Mouse (Mus musculus) CH12.LX (cell line): Measurements from ENCODE around the gene Otud3. TPM values are rescaled to one million over a fixed set of nuclear protein-coding genes. Genes with fewer than 3 reads are reported as not detected.

Source experiments
- DNase-seq: peaks from one replicate; pipeline ENCODE4 v3.0.0-alpha.2; 2013; ENCODE audit errors: extremely low read depth
- H3K27ac ChIP-seq: 2 replicates; pipeline ENCODE4 v1.5.1; 2012; ENCODE audit warnings: low read depth, mild to moderate bottlenecking, control low read depth, moderate library complexity; ENCODE audit not compliant: insufficient read depth
- H3K27me3 ChIP-seq: replicated peaks from 2 replicates; pipeline ENCODE3; 2012; ENCODE audit warnings: inconsistent platforms
- H3K36me3 ChIP-seq, 2 experiments: replicated peaks in 1 of 2; 2 replicates each; pipeline versions ENCODE3 to v1.6.1; 2012; ENCODE audit warnings: inconsistent platforms in 1 of 2, low read length in 1 of 2, mild to moderate bottlenecking in 1 of 2, mixed read lengths in 1 of 2, moderate library complexity in 1 of 2; ENCODE audit not compliant: control insufficient read depth in 1 of 2, insufficient read depth in 1 of 2
- H3K4me1 ChIP-seq, 2 experiments: 2 replicates each; pipeline ENCODE4 v1.6.1; 2012; ENCODE audit warnings: inconsistent platforms in 1 of 2, moderate library complexity in 1 of 2; ENCODE audit not compliant: insufficient read depth in 2 of 2, control insufficient read depth in 1 of 2
- H3K4me2 ChIP-seq: 2 replicates; pipeline ENCODE4 v1.6.1; 2012; ENCODE audit warnings: low read depth, mild to moderate bottlenecking, control low read depth; ENCODE audit not compliant: poor library complexity, insufficient read depth, severe bottlenecking
- H3K4me3 ChIP-seq, 3 experiments: fragments of 150-350 bp in 1 of 3; sonication (generic) in 1 of 3; replicated peaks in 1 of 3; 2 replicates each; pipeline versions ENCODE3 to v1.5.1; 2011 to 2012; ENCODE audit warnings: low read depth in 2 of 3, low read length in 2 of 3, mild to moderate bottlenecking in 2 of 3, moderate library complexity in 2 of 3, control low read depth in 1 of 3, improper control_type of control experiment in 1 of 3, inconsistent platforms in 1 of 3, mixed read lengths in 1 of 3; ENCODE audit not compliant: poor library complexity in 1 of 3
- H3K79me2 ChIP-seq: replicated peaks from 2 replicates; pipeline ENCODE4 v1.6.1; 2012; ENCODE audit warnings: mild to moderate bottlenecking, moderate library complexity; ENCODE audit not compliant: control insufficient read depth, poor library complexity, insufficient read depth, severe bottlenecking; ENCODE audit errors: extremely low read depth
- H3K9ac ChIP-seq: 2 replicates; pipeline ENCODE4 v1.6.1; 2012; ENCODE audit warnings: low read depth, mild to moderate bottlenecking, control low read depth, moderate library complexity; ENCODE audit not compliant: insufficient read depth
- H3K9me3 ChIP-seq: replicated peaks from 2 replicates; pipeline ENCODE3; 2012; ENCODE audit warnings: low read length, inconsistent platforms, mixed read lengths
- BHLHE40 ChIP-seq: IDR thresholded peaks from 2 replicates; pipeline ENCODE4 v1.6.1; 2011; ENCODE audit warnings: mild to moderate bottlenecking, low read depth, low read length, improper control_type of control experiment
- CTCF ChIP-seq, 2 experiments: IDR thresholded peaks in 1 of 2; conservative IDR thresholded peaks in 1 of 2; 2 replicates each; pipeline ENCODE4 v1.5.1; 2011 to 2012; ENCODE audit warnings: low read depth in 2 of 2, low read length in 2 of 2, improper control_type of control experiment in 1 of 2, inconsistent platforms in 1 of 2, mild to moderate bottlenecking in 1 of 2, moderate library complexity in 1 of 2
- HCFC1 ChIP-seq: IDR thresholded peaks from 2 replicates; pipeline ENCODE4 v1.6.1; 2012; ENCODE audit warnings: low read depth, mild to moderate bottlenecking, inconsistent platforms, low read length, improper control_type of control experiment
- IRF4 ChIP-seq: IDR thresholded peaks from 2 replicates; pipeline ENCODE4 v1.6.1; 2014; ENCODE audit warnings: low read depth, mild to moderate bottlenecking, inconsistent platforms, low read length, improper control_type of control experiment
- RAD21 ChIP-seq: IDR thresholded peaks from 2 replicates; pipeline ENCODE4 v1.6.1; 2011; ENCODE audit warnings: low read depth, mild to moderate bottlenecking, low read length, improper control_type of control experiment, moderate library complexity
- SMC3 ChIP-seq: IDR thresholded peaks from 2 replicates; pipeline ENCODE4 v1.6.1; 2011; ENCODE audit warnings: low read depth, low read length, improper control_type of control experiment
- UBTF ChIP-seq: IDR thresholded peaks from 2 replicates; pipeline ENCODE4 v1.6.1; 2012; ENCODE audit warnings: low read depth, mild to moderate bottlenecking, inconsistent platforms, low read length, improper control_type of control experiment, moderate library complexity
- ZC3H11A ChIP-seq: IDR thresholded peaks from 2 replicates; pipeline ENCODE4 v1.6.1; 2012; ENCODE audit warnings: low read depth, mild to moderate bottlenecking, inconsistent platforms, low read length, improper control_type of control experiment
- dilution Hi-C: fragments of 300-500 bp; cut with MboI; formaldehyde crosslinking; loops from 2 replicates; pipeline ENCODE4 v1.14.3; 2020; ENCODE audit warnings: low sequenced_read_pairs; ENCODE audit not compliant: extremely low pct_unique_long_range_greater_than_20kb, extremely low pct_ligation_motif_present
- in situ Hi-C: fragments of 300-500 bp; cut with MboI; formaldehyde crosslinking; loops from 3 replicates; pipeline ENCODE4 v1.14.3; 2019; ENCODE audit warnings: low sequenced_read_pairs, low pct_ligation_motif_present, low pct_unique_long_range_greater_than_20kb, mixed read lengths
- polyA plus RNA-seq: library from polyadenylated mRNA; unstranded; fragments of >175 nt; gene quantifications from 2 replicates; pipeline ENCODE4 v1.2.1, GENCODE M21; 2012; ENCODE audit warnings: low read depth; ENCODE audit not compliant: insufficient read length
- total RNA-seq, 2 experiments: library from RNA; depleted of rRNA; stranded (reverse); fragments of 300-350 nt in 1 of 2; fragments of >200 nt in 1 of 2; gene quantifications; 2 replicates each; pipeline ENCODE4 v1.2.3; 2012 to 2014

Gene Otud3
- total and polyA plus RNA-seq, 3 experiments = 3.2 to 5.5 (median 5.4) TPM

- no peaks in the 10 kb centered on the region for H3K4me1 ChIP-seq
- H3K79me2 ChIP-seq = no peaks in the 10 kb centered on the region
- no peak overlapping the region for H3K4me3 ChIP-seq
- in situ Hi-C loops (loop anchor here (10.0 kb wide), 2 partner anchors 107 to 407 kb away; no protein-coding TSS in a partner anchor), dilution Hi-C loops (no loop called here)
- no peak overlapping the region for H3K4me2 ChIP-seq
- peaks cover 69% of the 10 kb centered on the region for H3K27me3 ChIP-seq
- TF ChIP-seq RAD21 (peak; percentile 98), SMC3 (peak; percentile 87), ZC3H11A (peak; percentile 45), UBTF (no peak), CTCF (conservative IDR thresholded peaks at IDR 0.05 in 1 of 2, IDR thresholded peaks at IDR 0.05 in 1 of 2; ENCODE audit: low read depth in 2 of 2, low read length in 2 of 2) (peak; percentile 91 to 97), HCFC1 (no peak), IRF4 (peak; percentile 54), BHLHE40 (no peak)
- H3K9me3 ChIP-seq = peaks cover 4% of the 10 kb centered on the region
- H3K36me3 ChIP-seq = no peaks in the 10 kb centered on the region
- no peak overlapping the region for H3K27ac ChIP-seq
- no peak overlapping the region for H3K9ac ChIP-seq
- peak; percentile 54 for DNase-seq
Measured at GRCm38 (mm10) chr4:138851463-138851862, 62.3 kb downstream of the Otud3 start.

Other genes with a start within 250 kb of the Otud3 start
- gene Pla2g2c, start 189.2 kb downstream of the Otud3 start, total RNA-seq (2012; rRNA removed) = not detected in 2 replicates
- gene Pla2g2c, start 189.2 kb downstream of the Otud3 start, total RNA-seq (2014; rRNA removed) = not detected in 2 replicates
- not detected in 2 replicates for gene Pla2g2c, start 189.2 kb downstream of the Otud3 start, polyA plus RNA-seq
- not detected in 2 replicates for gene Ubxn10, start 176.8 kb downstream of the Otud3 start, total RNA-seq (2012; rRNA removed)
- gene Ubxn10, start 176.8 kb downstream of the Otud3 start, total RNA-seq (2014; rRNA removed) = not detected in 2 replicates
- not detected in 2 replicates for gene Ubxn10, start 176.8 kb downstream of the Otud3 start, polyA plus RNA-seq
- not detected in 2 replicates for gene Pla2g2f, start 156.3 kb downstream of the Otud3 start, total RNA-seq (2012; rRNA removed)
- not detected in 2 replicates for gene Pla2g2f, start 156.3 kb downstream of the Otud3 start, total RNA-seq (2014; rRNA removed)
- not detected in 2 replicates for gene Pla2g2f, start 156.3 kb downstream of the Otud3 start, polyA plus RNA-seq
- not detected in 2 replicates for gene Pla2g2d, start 138.2 kb downstream of the Otud3 start, total RNA-seq (2012; rRNA removed)
- gene Pla2g2d, start 138.2 kb downstream of the Otud3 start, total RNA-seq (2014; rRNA removed) = not detected in 2 replicates
- not detected in 2 replicates for gene Pla2g2d, start 138.2 kb downstream of the Otud3 start, polyA plus RNA-seq
- 0.29 and 0.68 TPM in 2 replicates for gene Pla2g5, start 50.5 kb downstream of the Otud3 start, total RNA-seq (2012; rRNA removed)
- not detected in 2 replicates for gene Pla2g5, start 50.5 kb downstream of the Otud3 start, total RNA-seq (2014; rRNA removed)
- 0.25 and 0.53 TPM in 2 replicates for gene Pla2g5, start 50.5 kb downstream of the Otud3 start, polyA plus RNA-seq
- gene Gm13030, start 40.0 kb downstream of the Otud3 start, total RNA-seq (2012; rRNA removed) = not detected in 2 replicates
- not detected in 2 replicates for gene Gm13030, start 40.0 kb downstream of the Otud3 start, total RNA-seq (2014; rRNA removed)
- gene Gm13030, start 40.0 kb downstream of the Otud3 start, polyA plus RNA-seq = not detected in 2 replicates
- 0.30 and 0.50 TPM in 2 replicates for gene Pla2g2e, start 36.0 kb downstream of the Otud3 start, total RNA-seq (2012; rRNA removed)
- gene Pla2g2e, start 36.0 kb downstream of the Otud3 start, total RNA-seq (2014; rRNA removed) = not detected in 2 replicates
- gene Pla2g2e, start 36.0 kb downstream of the Otud3 start, polyA plus RNA-seq = not detected in 2 replicates
- gene Rnf186, start 53.2 kb upstream of the Otud3 start, total RNA-seq (2012; rRNA removed) = not detected in 2 replicates
- gene Rnf186, start 53.2 kb upstream of the Otud3 start, total RNA-seq (2014; rRNA removed) = not detected in 2 replicates
- gene Rnf186, start 53.2 kb upstream of the Otud3 start, polyA plus RNA-seq = not detected in 2 replicates
- 22.2 and 23.2 TPM in 2 replicates for gene Tmco4, start 58.9 kb upstream of the Otud3 start, total RNA-seq (2012; rRNA removed)
- gene Tmco4, start 58.9 kb upstream of the Otud3 start, total RNA-seq (2014; rRNA removed) = 16.1 and 20.3 TPM in 2 replicates
- 19.2 and 21.7 TPM in 2 replicates for gene Tmco4, start 58.9 kb upstream of the Otud3 start, polyA plus RNA-seq
- gene Htr6, start 161.6 kb upstream of the Otud3 start, total RNA-seq (2012; rRNA removed) = not detected in 2 replicates
- not detected in 2 replicates for gene Htr6, start 161.6 kb upstream of the Otud3 start, total RNA-seq (2014; rRNA removed)
- gene Htr6, start 161.6 kb upstream of the Otud3 start, polyA plus RNA-seq = not detected in 2 replicates
- 0.55 and 0.89 TPM in 2 replicates for gene Nbl1, start 179.0 kb upstream of the Otud3 start, total RNA-seq (2012; rRNA removed)
- gene Nbl1, start 179.0 kb upstream of the Otud3 start, total RNA-seq (2014; rRNA removed) = 1.4 and 1.5 TPM in 2 replicates
- gene Nbl1, start 179.0 kb upstream of the Otud3 start, polyA plus RNA-seq = 2.0 and 3.3 TPM in 2 replicates
- gene Minos1, start 217.2 kb upstream of the Otud3 start, total RNA-seq (2012; rRNA removed) = 139 and 151 TPM in 2 replicates
- 36.8 and 39.2 TPM in 2 replicates for gene Minos1, start 217.2 kb upstream of the Otud3 start, total RNA-seq (2014; rRNA removed)
- gene Minos1, start 217.2 kb upstream of the Otud3 start, polyA plus RNA-seq = 410 and 418 TPM in 2 replicates